Mouse (Mus musculus): ENCODE measurements around the gene Gm3604. TPM values are rescaled to one million over a fixed set of nuclear protein-coding genes. Genes with fewer than 3 reads are reported as not detected.
"Not testable (repeated sequence)": the region's sequence is repeated elsewhere in the genome, so short reads cannot be mapped to it uniquely, and the experiment has no call there.

Gene Gm3604
- polyA plus RNA-seq (2014; fragmentation: Nextera tagmentation; extraction: Ambion mirVana): 5.6 and 5.8 TPM in 2 replicates

GRCm38 (mm10) chr13:62382952-62383351 is at the start of gene Gm3604:
TSS of gene Gm3604 (minus strand) at chr13:62383177.
- H3K4me3 ChIP-seq (ENCODE audit: low read depth, low read length): peak within 1 kb of the TSS; percentile 24
- not testable (repeated sequence) for H3K4me2 ChIP-seq (ENCODE audit: low read depth, low read length); H3K9me3 ChIP-seq (replicated peaks; ENCODE audit: control insufficient read depth, low read length); ATAC-seq (replicated peaks; ENCODE audit: insufficient number of reproducible peaks, low FRiP score, low TSS enrichment, low read depth); H3K4me1 ChIP-seq (ENCODE audit: control insufficient read depth, insufficient read depth, low read length); H3K36me3 ChIP-seq (replicated peaks; ENCODE audit: control insufficient read depth, insufficient read depth, low read depth, low read length); H3K27me3 ChIP-seq (ENCODE audit: control insufficient read depth, insufficient read depth, low read length); H3K27ac ChIP-seq (replicated peaks; ENCODE audit: low read depth, low read length)
- 8% methylated on average over 13 of the region's 13 CpGs for WGBS
- peak; percentile 30 for DNase-seq (ENCODE audit: low spot score)
- peak within 1 kb of the TSS; percentile 39 for H3K9ac ChIP-seq (replicated peaks; ENCODE audit: low read length)

DNA sequence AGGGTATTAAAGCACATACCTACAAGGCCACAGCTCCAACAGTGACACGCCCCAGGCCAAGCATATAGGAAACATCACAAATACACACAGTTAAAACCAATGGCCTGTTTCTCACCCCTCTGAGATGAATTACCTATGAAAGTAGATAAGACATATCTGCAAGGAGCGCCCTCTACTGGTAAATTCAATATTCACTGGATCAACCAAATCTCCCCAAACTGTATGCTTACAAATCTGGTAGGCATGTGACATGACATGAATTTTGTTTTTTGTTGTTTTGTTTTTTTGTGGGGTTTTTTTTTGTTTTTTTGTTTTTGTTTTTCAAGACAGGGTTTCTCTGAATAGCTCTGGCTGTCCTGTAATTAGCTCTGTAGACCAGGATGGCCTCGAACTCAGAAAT is 16.2 kb upstream of the Gm3604 start:
- not testable (repeated sequence) for DNase-seq (ENCODE audit: low spot score); H3K36me3 ChIP-seq (replicated peaks; ENCODE audit: control insufficient read depth, insufficient read depth, low read depth, low read length); H3K4me3 ChIP-seq (ENCODE audit: low read depth, low read length); H3K9me3 ChIP-seq (replicated peaks; ENCODE audit: control insufficient read depth, low read length); H3K9ac ChIP-seq (replicated peaks; ENCODE audit: low read length); ATAC-seq (replicated peaks; ENCODE audit: insufficient number of reproducible peaks, low FRiP score, low TSS enrichment, low read depth); H3K27me3 ChIP-seq (ENCODE audit: control insufficient read depth, insufficient read depth, low read length); H3K27ac ChIP-seq (replicated peaks; ENCODE audit: low read depth, low read length); H3K4me1 ChIP-seq (ENCODE audit: control insufficient read depth, insufficient read depth, low read length); H3K4me2 ChIP-seq (ENCODE audit: low read depth, low read length)
- 69% methylated on average over 3 of the region's 3 CpGs for WGBS

- H3K9me3 ChIP-seq (replicated peaks; ENCODE audit: control insufficient read depth, low read length); H3K27me3 ChIP-seq (ENCODE audit: control insufficient read depth, insufficient read depth, low read length); H3K9ac ChIP-seq (replicated peaks; ENCODE audit: low read length); H3K4me2 ChIP-seq (ENCODE audit: low read depth, low read length); H3K4me1 ChIP-seq (ENCODE audit: control insufficient read depth, insufficient read depth, low read length); DNase-seq (ENCODE audit: low spot score); ATAC-seq (replicated peaks; ENCODE audit: insufficient number of reproducible peaks, low FRiP score, low TSS enrichment, low read depth); H3K4me3 ChIP-seq (ENCODE audit: low read depth, low read length); H3K36me3 ChIP-seq (replicated peaks; ENCODE audit: control insufficient read depth, insufficient read depth, low read depth, low read length); H3K27ac ChIP-seq (replicated peaks; ENCODE audit: low read depth, low read length): not testable (repeated sequence)
- 83% methylated on average over 8 of the region's 8 CpGs for WGBS
Measured at GRCm38 (mm10) chr13:62390076-62390620, 7.2 kb upstream of the Gm3604 start.

GRCm38 (mm10) chr13:62331786-62332185 is 51.2 kb downstream of the Gm3604 start:
- Histone ChIP-seq H3K27me3 (ENCODE audit: control insufficient read depth, insufficient read depth, low read length) (no peaks in the 10 kb centered on the region), H3K4me2 (ENCODE audit: low read depth, low read length) (no peak overlapping the region), H3K9me3 (replicated peaks; ENCODE audit: control insufficient read depth, low read length) (no peaks in the 10 kb centered on the region; the same call in 1 of the 2 replicates), H3K9ac (replicated peaks; ENCODE audit: low read length) (no peak overlapping the region), H3K4me3 (ENCODE audit: low read depth, low read length) (no peak overlapping the region), H3K4me1 (ENCODE audit: control insufficient read depth, insufficient read depth, low read length) (no peaks in the 10 kb centered on the region), H3K27ac (replicated peaks; ENCODE audit: low read depth, low read length) (no peak overlapping the region), H3K36me3 (replicated peaks; ENCODE audit: control insufficient read depth, insufficient read depth, low read depth, low read length) (no peaks in the 10 kb centered on the region)
- ATAC-seq (replicated peaks; ENCODE audit: insufficient number of reproducible peaks, low FRiP score, low TSS enrichment, low read depth): no peak
- no peak for DNase-seq (ENCODE audit: low spot score)

DNA sequence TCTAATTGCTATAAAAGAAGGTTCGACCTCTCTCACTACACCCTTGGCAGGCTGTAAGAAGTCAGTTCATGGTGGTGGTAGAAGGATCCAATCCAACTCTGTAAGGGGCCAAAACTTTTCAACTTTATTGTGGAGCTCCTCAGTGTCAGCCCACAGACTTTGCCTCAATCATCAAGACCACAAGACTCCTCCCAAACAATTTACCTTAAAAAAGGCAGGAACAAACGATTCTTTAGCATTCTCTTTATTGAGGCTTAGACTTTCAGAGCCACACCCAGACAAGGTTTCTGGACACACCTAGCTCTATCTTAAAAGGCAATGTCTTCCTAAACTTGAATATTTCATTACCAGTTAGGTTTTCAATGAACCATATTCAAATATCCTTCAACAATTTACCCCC is 51.6 kb downstream of the Gm3604 start:
- Histone ChIP-seq H3K4me2 (ENCODE audit: low read depth, low read length) (no peak overlapping the region), H3K36me3 (replicated peaks; ENCODE audit: control insufficient read depth, insufficient read depth, low read depth, low read length) (no peaks in the 10 kb centered on the region), H3K27me3 (ENCODE audit: control insufficient read depth, insufficient read depth, low read length) (no peaks in the 10 kb centered on the region), H3K9ac (replicated peaks; ENCODE audit: low read length) (no peak overlapping the region), H3K4me3 (ENCODE audit: low read depth, low read length) (no peak overlapping the region), H3K4me1 (ENCODE audit: control insufficient read depth, insufficient read depth, low read length) (no peaks in the 10 kb centered on the region), H3K27ac (replicated peaks; ENCODE audit: low read depth, low read length) (no peak overlapping the region), H3K9me3 (replicated peaks; ENCODE audit: control insufficient read depth, low read length) (no peaks in the 10 kb centered on the region; the same call in 1 of the 2 replicates)
- 69% methylated on average over 2 of the region's 2 CpGs for WGBS
- no peak for DNase-seq (ENCODE audit: low spot score)
- ATAC-seq (replicated peaks; ENCODE audit: insufficient number of reproducible peaks, low FRiP score, low TSS enrichment, low read depth): no peak

Small RNAs within 50 kb of the gene (microRNA-seq; reads per million reads assigned to microRNA genes)
- gene Gm25933 (ENCODE audit: borderline number of aligned reads): not detected

Other genes starting within 250 kb of the Gm3604 start
- 10.6 and 12.5 TPM in 2 replicates for gene Gm49359, start 83.7 kb upstream of the Gm3604 start, polyA plus RNA-seq (2014; fragmentation: Nextera tagmentation; extraction: Ambion mirVana)
- 1.5 TPM in 1 of 2 replicates, not detected in the other for gene Zfp935, start 175.3 kb upstream of the Gm3604 start, polyA plus RNA-seq (2014; fragmentation: Nextera tagmentation; extraction: Ambion mirVana)
- 27.2 and 27.4 TPM in 2 replicates for gene Zfp934, start 188.0 kb upstream of the Gm3604 start, polyA plus RNA-seq (2014; fragmentation: Nextera tagmentation; extraction: Ambion mirVana)
- gene 6720489N17Rik, start 241.0 kb upstream of the Gm3604 start, polyA plus RNA-seq (2014; fragmentation: Nextera tagmentation; extraction: Ambion mirVana): 19.3 and 23.2 TPM in 2 replicates